Mouse (Mus musculus): ENCODE data around the gene 5730455P16Rik. TPM values are rescaled to one million over a fixed set of nuclear protein-coding genes. Genes with fewer than 3 reads are reported as not detected.

The 5730455P16Rik gene
- total and polyA plus RNA-seq, 2 experiments from 2014 or later, result 25.2 to 50.6 TPM

GRCm38 (mm10) chr11:80395930-80396329 is 18.1 kb upstream of the 5730455P16Rik start:
- Histone ChIP-seq H3K9ac (replicated peaks; ENCODE audit: low read length, poor library complexity, severe bottlenecking) (no peak overlapping the region), H3K36me3 (ENCODE audit: insufficient read depth, low read length) (peaks cover 33% of the 10 kb centered on the region), H3K4me2 (ENCODE audit: low read depth, low read length, poor library complexity, severe bottlenecking) (no peak overlapping the region), H3K27me3 (ENCODE audit: insufficient read depth, low read length) (no peaks in the 10 kb centered on the region), H3K4me3 (ENCODE audit: low read depth, low read length) (no peak overlapping the region), H3K9me3 (ENCODE audit: low read length) (no peaks in the 10 kb centered on the region), H3K27ac (ENCODE audit: low read depth, low read length) (no peak overlapping the region), H3K4me1 (ENCODE audit: insufficient read depth, low read length) (no peaks in the 10 kb centered on the region)
- no peak for ATAC-seq (ENCODE audit: low FRiP score)
- 92% methylated on average over 3 of the region's 3 CpGs for WGBS
- DNase-seq (ENCODE audit: low spot score), result no peak
- no peak for TF ChIP-seq CTCF (IDR thresholded peaks at IDR 0.05)

DNA sequence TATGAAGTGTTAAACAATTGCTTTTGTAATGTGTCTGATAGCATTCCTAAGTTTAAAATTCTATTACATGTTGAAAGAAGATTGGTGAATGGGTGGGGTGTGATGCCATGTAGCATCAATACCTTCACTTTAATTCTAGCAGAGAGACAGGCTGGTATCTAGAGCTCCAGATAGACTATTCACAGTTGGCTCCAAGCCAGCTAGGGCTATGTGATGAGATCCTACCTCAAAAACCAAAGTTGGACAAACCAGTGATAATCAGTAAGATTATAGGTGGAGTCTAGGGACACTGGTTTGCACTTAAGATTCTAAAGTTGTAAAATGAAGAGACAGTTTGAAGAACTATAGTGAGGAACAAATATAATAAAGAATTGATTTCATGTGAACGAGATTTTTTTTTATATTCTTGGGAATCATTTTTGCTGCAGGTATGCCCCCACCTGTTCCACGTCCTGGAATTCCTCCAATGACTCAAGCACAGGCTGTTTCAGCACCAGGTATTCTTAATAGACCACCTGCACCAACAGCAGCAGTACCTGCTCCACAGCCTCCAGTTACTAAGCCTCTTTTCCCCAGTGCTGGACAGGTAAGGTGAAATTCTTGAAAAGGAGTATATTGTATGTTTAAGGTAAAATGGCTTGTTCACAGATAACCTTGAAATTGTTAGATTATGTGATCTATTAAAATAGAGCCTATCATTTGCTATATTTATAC is 13.7 kb upstream of the 5730455P16Rik start:
- 99% methylated on average over 2 of the region's 2 CpGs for WGBS
- no peak for TF ChIP-seq CTCF (IDR thresholded peaks at IDR 0.05)
- no peak overlapping the region for H3K27ac ChIP-seq (ENCODE audit: low read depth, low read length)
- no peak overlapping the region for H3K4me3 ChIP-seq (ENCODE audit: low read depth, low read length)
- H3K27me3 ChIP-seq (ENCODE audit: insufficient read depth, low read length), result no peaks in the 10 kb centered on the region
- H3K4me2 ChIP-seq (ENCODE audit: low read depth, low read length, poor library complexity, severe bottlenecking), result no peak overlapping the region
- no peaks in the 10 kb centered on the region for H3K9me3 ChIP-seq (ENCODE audit: low read length)
- H3K9ac ChIP-seq (replicated peaks; ENCODE audit: low read length, poor library complexity, severe bottlenecking), result no peak overlapping the region
- ATAC-seq (ENCODE audit: low FRiP score), result no peak
- peaks cover 3% of the 10 kb centered on the region; the same call in 1 of the 2 replicates for H3K4me1 ChIP-seq (ENCODE audit: insufficient read depth, low read length)
- peaks cover 34% of the 10 kb centered on the region for H3K36me3 ChIP-seq (ENCODE audit: insufficient read depth, low read length)
- no peak for DNase-seq (ENCODE audit: low spot score)

GRCm38 (mm10) chr11:80389885-80390284 is 12.1 kb upstream of the 5730455P16Rik start:
- Histone ChIP-seq H3K27ac (ENCODE audit: low read depth, low read length) (no peak overlapping the region), H3K4me3 (ENCODE audit: low read depth, low read length) (no peak overlapping the region), H3K4me1 (ENCODE audit: insufficient read depth, low read length) (peaks cover 14% of the 10 kb centered on the region), H3K9me3 (ENCODE audit: low read length) (no peaks in the 10 kb centered on the region), H3K27me3 (ENCODE audit: insufficient read depth, low read length) (no peaks in the 10 kb centered on the region), H3K4me2 (ENCODE audit: low read depth, low read length, poor library complexity, severe bottlenecking) (no peak overlapping the region), H3K36me3 (ENCODE audit: insufficient read depth, low read length) (peaks cover 18% of the 10 kb centered on the region), H3K9ac (replicated peaks; ENCODE audit: low read length, poor library complexity, severe bottlenecking) (no peak overlapping the region)
- DNase-seq (ENCODE audit: low spot score), result no peak
- no peak for ATAC-seq (ENCODE audit: low FRiP score)
- 85% methylated on average over 1 of the region's 1 CpGs for WGBS
- TF ChIP-seq CTCF (IDR thresholded peaks at IDR 0.05), result no peak

GRCm38 (mm10) chr11:80386790-80387189 is 9.0 kb upstream of the 5730455P16Rik start:
- Histone ChIP-seq H3K9me3 (ENCODE audit: low read length) (no peaks in the 10 kb centered on the region), H3K27me3 (ENCODE audit: insufficient read depth, low read length) (no peaks in the 10 kb centered on the region), H3K9ac (replicated peaks; ENCODE audit: low read length, poor library complexity, severe bottlenecking) (no peak overlapping the region), H3K4me1 (ENCODE audit: insufficient read depth, low read length) (peaks cover 14% of the 10 kb centered on the region), H3K4me2 (ENCODE audit: low read depth, low read length, poor library complexity, severe bottlenecking) (peak overlapping the region; percentile 88), H3K4me3 (ENCODE audit: low read depth, low read length) (no peak overlapping the region), H3K27ac (ENCODE audit: low read depth, low read length) (no peak overlapping the region), H3K36me3 (ENCODE audit: insufficient read depth, low read length) (peaks cover 15% of the 10 kb centered on the region)
- DNase-seq (ENCODE audit: low spot score) (no peak), ATAC-seq (ENCODE audit: low FRiP score) (no peak)
- WGBS, result 76% methylated on average over 2 of the region's 2 CpGs
- no peak for TF ChIP-seq CTCF (IDR thresholded peaks at IDR 0.05)

- ATAC-seq (ENCODE audit: low FRiP score) (no peak), DNase-seq (ENCODE audit: low spot score) (no peak)
- Histone ChIP-seq H3K4me3 (ENCODE audit: low read depth, low read length) (peak overlapping the region; percentile 81), H3K27ac (ENCODE audit: low read depth, low read length) (no peak overlapping the region), H3K36me3 (ENCODE audit: insufficient read depth, low read length) (peaks cover 7% of the 10 kb centered on the region), H3K9ac (replicated peaks; ENCODE audit: low read length, poor library complexity, severe bottlenecking) (peak overlapping the region; percentile 46; the same call in 1 of the 2 replicates), H3K9me3 (ENCODE audit: low read length) (no peaks in the 10 kb centered on the region), H3K4me1 (ENCODE audit: insufficient read depth, low read length) (peaks cover 14% of the 10 kb centered on the region), H3K27me3 (ENCODE audit: insufficient read depth, low read length) (no peaks in the 10 kb centered on the region), H3K4me2 (ENCODE audit: low read depth, low read length, poor library complexity, severe bottlenecking) (peak overlapping the region; percentile 88)
- no peak for TF ChIP-seq CTCF (IDR thresholded peaks at IDR 0.05)
- WGBS, result 49% methylated on average over 4 of the region's 4 CpGs
Observed at GRCm38 (mm10) chr11:80385055-80385454, 7.2 kb upstream of the 5730455P16Rik start.

- Histone ChIP-seq H3K4me2 (ENCODE audit: low read depth, low read length, poor library complexity, severe bottlenecking) (peak overlapping the region; percentile 88), H3K27me3 (ENCODE audit: insufficient read depth, low read length) (no peaks in the 10 kb centered on the region), H3K4me1 (ENCODE audit: insufficient read depth, low read length) (peaks cover 14% of the 10 kb centered on the region), H3K36me3 (ENCODE audit: insufficient read depth, low read length) (peaks cover 7% of the 10 kb centered on the region), H3K27ac (ENCODE audit: low read depth, low read length) (no peak overlapping the region), H3K9me3 (ENCODE audit: low read length) (no peaks in the 10 kb centered on the region), H3K9ac (replicated peaks; ENCODE audit: low read length, poor library complexity, severe bottlenecking) (peak overlapping the region; percentile 46), H3K4me3 (ENCODE audit: low read depth, low read length) (peak overlapping the region; percentile 81)
- DNase-seq (ENCODE audit: low spot score) (no peak), ATAC-seq (ENCODE audit: low FRiP score) (no peak)
- no peak for TF ChIP-seq CTCF (IDR thresholded peaks at IDR 0.05)
Observed at GRCm38 (mm10) chr11:80384461-80384860, 6.6 kb upstream of the 5730455P16Rik start.

All from midbrain, postnatal 0 days (tissue).